Mouse (Mus musculus) liver, embryonic 14.5 days (tissue): ENCODE data around the gene Ago4.

Experiments used
- CTCF ChIP-seq: IDR thresholded peaks from 2 replicates; pipeline ENCODE4 v1.5.1; 2016; ENCODE audit warnings: antibody characterized with exemption, low read depth, control low read depth
- EP300 ChIP-seq: IDR thresholded peaks from 2 replicates; pipeline ENCODE4 v1.6.1; 2016; ENCODE audit warnings: antibody characterized with exemption, low read depth

DNA sequence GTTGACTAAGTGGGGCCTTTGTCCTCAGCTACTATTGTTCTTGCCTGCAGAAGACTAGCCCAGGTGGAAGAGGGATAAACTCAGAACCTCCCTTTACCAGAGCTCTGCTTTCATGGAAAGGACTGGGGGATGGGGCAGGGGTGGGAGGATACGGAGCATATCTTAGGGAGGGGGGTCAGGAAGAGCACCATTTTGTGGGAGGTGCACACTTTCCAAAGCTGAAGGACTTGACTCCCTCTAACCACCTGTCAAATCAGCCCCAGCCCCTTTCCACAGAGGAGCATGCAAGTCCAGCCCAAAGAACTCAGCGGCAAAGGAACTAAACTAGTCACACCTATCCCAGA, 68.4 kb downstream of the Ago4 start:
- TF ChIP-seq CTCF (no peak), EP300 (no peak)
